Comparison of ENCODE assay signal across 25 mouse cellular contexts in genomic region chr19:28004190-28004589, GRCm38 (mm10). TPM values are rescaled to one million over a fixed set of nuclear protein-coding genes. Genes with fewer than 3 reads are reported as not detected.
DNase-seq lines count a peak whose midpoint lies in the region; ATAC-seq and TF ChIP-seq lines count a peak whose summit lies in the region.
"Had no signal": no experiment of that assay in that cellular context is flagged by ENCODE, and none has a peak within 500 bp of the region (broad histone marks: within the 10 kb centered on the region; RNA-seq: fewer than 3 reads in every experiment).

No protein-coding gene starts in this region.

- no peak for DNase-seq in heart, embryonic 10.5 days (ENCODE audit: low spot score)
- no peak for DNase-seq in heart, postnatal 4 days
- DNase-seq in heart, adult 9 months (ENCODE audit: low spot score in 2 of 2): no peak
- DNase-seq in limb, embryonic 10.5 days (ENCODE audit: low spot score): no peak
- DNase-seq: adrenal gland, adult 2 months; adrenal gland, postnatal 36 days; kidney, adult 18-20 months; kidney, postnatal 25 days; liver; lung, adult 2 months; midbrain, embryonic 14.5 days; retina, postnatal 1 day; thymus, postnatal 14 days had no signal

- H3ac ChIP-seq in myocyte (ENCODE audit: control insufficient read depth, insufficient read length): no peak overlapping the region

- H3K4me1 ChIP-seq in heart, embryonic 10.5 days: peaks cover 10% of the 10 kb centered on the region
- peaks cover 6% of the 10 kb centered on the region for H3K4me1 ChIP-seq in heart, embryonic 15.5 days (replicated peaks)
- H3K4me1 ChIP-seq in limb, embryonic 12.5 days (replicated peaks): peaks cover 9% of the 10 kb centered on the region
- peaks cover 10% of the 10 kb centered on the region for H3K4me1 ChIP-seq in limb, embryonic 10.5 days
- H3K4me1 ChIP-seq: kidney, embryonic 15.5 days; neural tube, embryonic 15.5 days; stomach, embryonic 15.5 days had no signal

- H3K27me3 ChIP-seq in heart, embryonic 10.5 days (ENCODE audit: insufficient read depth, poor library complexity, severe bottlenecking): no peaks in the 10 kb centered on the region
- H3K27me3 ChIP-seq in heart, embryonic 15.5 days: no peaks in the 10 kb centered on the region
- no peaks in the 10 kb centered on the region for H3K27me3 ChIP-seq in limb, embryonic 12.5 days
- no peaks in the 10 kb centered on the region for H3K27me3 ChIP-seq in limb, embryonic 10.5 days (ENCODE audit: low read depth, poor library complexity, severe bottlenecking)
- no peaks in the 10 kb centered on the region for H3K27me3 ChIP-seq in myocyte (ENCODE audit: control insufficient read depth, insufficient read depth, insufficient read length)
- H3K27me3 ChIP-seq: CH12.LX; embryonic facial prominence, embryonic 13.5 days; hindbrain, embryonic 15.5 days; kidney, embryonic 15.5 days; neural tube, embryonic 15.5 days; stomach, embryonic 15.5 days had no signal

- H3K9ac ChIP-seq in heart, embryonic 15.5 days: no peak overlapping the region
- H3K9ac ChIP-seq in limb, embryonic 12.5 days (replicated peaks): no peak overlapping the region
- H3K9ac ChIP-seq: embryonic facial prominence, embryonic 13.5 days; hindbrain, embryonic 15.5 days; kidney, embryonic 15.5 days; liver, embryonic 14.5 days; neural tube, embryonic 15.5 days; stomach, embryonic 15.5 days had no signal

- no peak for ATAC-seq in heart, embryonic 15.5 days (replicated peaks; ENCODE audit: insufficient number of reproducible peaks, insufficient read depth, low FRiP score, low read depth)
- peak; percentile 56; the same call in 1 of the 2 replicates for ATAC-seq in limb, embryonic 12.5 days (ENCODE audit: insufficient number of reproducible peaks, insufficient read depth, low FRiP score, low TSS enrichment, low read depth)
- ATAC-seq: activated CD4-positive, CD25-positive, alpha-beta regulatory T cell, adult 4 months had no signal

- no peaks in the 10 kb centered on the region for H3K36me3 ChIP-seq in heart, embryonic 10.5 days
- no peaks in the 10 kb centered on the region for H3K36me3 ChIP-seq in heart, embryonic 15.5 days
- H3K36me3 ChIP-seq in limb, embryonic 12.5 days: no peaks in the 10 kb centered on the region
- no peaks in the 10 kb centered on the region for H3K36me3 ChIP-seq in limb, embryonic 10.5 days
- no peaks in the 10 kb centered on the region for H3K36me3 ChIP-seq in myocyte (ENCODE audit: control insufficient read depth, insufficient read depth)
- H3K36me3 ChIP-seq: embryonic facial prominence, embryonic 13.5 days; hindbrain, embryonic 15.5 days; kidney, embryonic 15.5 days; neural tube, embryonic 15.5 days; stomach, embryonic 15.5 days had no signal

- H3K27ac ChIP-seq in heart, embryonic 10.5 days: peak overlapping the region; percentile 82
- H3K27ac ChIP-seq in heart, embryonic 15.5 days: peak overlapping the region; percentile 74
- H3K27ac ChIP-seq in limb, embryonic 12.5 days: peak overlapping the region; percentile 46; the same call in 1 of the 2 replicates
- no peak overlapping the region for H3K27ac ChIP-seq in limb, embryonic 10.5 days
- H3K27ac ChIP-seq: embryonic facial prominence, embryonic 13.5 days; hindbrain, embryonic 15.5 days; kidney, embryonic 15.5 days; liver, embryonic 14.5 days; neural tube, embryonic 15.5 days; stomach, embryonic 15.5 days had no signal

- H3K9me3 ChIP-seq in heart, embryonic 10.5 days: no peaks in the 10 kb centered on the region
- H3K9me3 ChIP-seq in heart, embryonic 15.5 days (replicated peaks): no peaks in the 10 kb centered on the region
- H3K9me3 ChIP-seq in limb, embryonic 12.5 days: no peaks in the 10 kb centered on the region
- H3K9me3 ChIP-seq in limb, embryonic 10.5 days (replicated peaks): no peaks in the 10 kb centered on the region
- H3K9me3 ChIP-seq: embryonic facial prominence, embryonic 13.5 days; hindbrain, embryonic 15.5 days; kidney, embryonic 15.5 days; neural tube, embryonic 15.5 days; stomach, embryonic 15.5 days had no signal

- H3K79me2 ChIP-seq in myocyte (ENCODE audit: control insufficient read depth, insufficient read depth): peaks cover 68% of the 10 kb centered on the region

- H3K4me3 ChIP-seq in heart, embryonic 10.5 days: no peak overlapping the region
- no peak overlapping the region for H3K4me3 ChIP-seq in heart, embryonic 15.5 days
- no peak overlapping the region for H3K4me3 ChIP-seq in limb, embryonic 12.5 days (replicated peaks)
- no peak overlapping the region for H3K4me3 ChIP-seq in limb, embryonic 10.5 days
- no peak overlapping the region for H3K4me3 ChIP-seq in myocyte
- H3K4me3 ChIP-seq: embryonic facial prominence, embryonic 13.5 days; erythroblast, embryonic 14.5 days; hindbrain, embryonic 15.5 days; kidney, embryonic 15.5 days; neural tube, embryonic 15.5 days; stomach, embryonic 15.5 days had no signal

- H3K4me2 ChIP-seq in heart, embryonic 15.5 days: no peak overlapping the region
- 0 out of 2 replicates have a peak overlapping the region, but pooled peaks have one; percentile 1 for H3K4me2 ChIP-seq in limb, embryonic 12.5 days
- H3K4me2 ChIP-seq in myocyte (ENCODE audit: low read depth): peak overlapping the region; percentile 46
- H3K4me2 ChIP-seq: embryonic facial prominence, embryonic 13.5 days; hindbrain, embryonic 15.5 days; kidney, embryonic 15.5 days; neural tube, embryonic 15.5 days; stomach, embryonic 15.5 days had no signal

- 22% methylated on average over 1 of the region's 1 CpGs for WGBS in heart, embryonic 10.5 days
- WGBS in heart, embryonic 15.5 days: 27% methylated on average over 1 of the region's 1 CpGs
- WGBS in limb, embryonic 12.5 days: 3% methylated on average over 1 of the region's 1 CpGs
- WGBS in limb, embryonic 10.5 days: 53% methylated on average over 1 of the region's 1 CpGs

- no peak for TF ChIP-seq POLR2A in myocyte (IDR thresholded peaks at IDR 0.05; ENCODE audit: insufficient read length, low read depth)

TF ChIP-seq in myocyte, 11 proteins besides CTCF, POLR2A, EP300 and RAD21:
- TF ChIP-seq SRF (IDR thresholded peaks at IDR 0.05; ENCODE audit: control insufficient read depth, insufficient read length, low read depth): no peak
- TF ChIP-seq POLR2AphosphoS2 (IDR thresholded peaks at IDR 0.05; ENCODE audit: insufficient read length, low read depth): no peak
- TF ChIP-seq MAX (IDR thresholded peaks at IDR 0.05; ENCODE audit: low read depth): no peak
- TF ChIP-seq MYOG (IDR thresholded peaks at IDR 0.05; ENCODE audit: control insufficient read depth in 1 of 3, insufficient read depth in 1 of 3, insufficient read length in 2 of 3, low read depth in 2 of 3): no peak
- TF ChIP-seq TCF3 (IDR thresholded peaks at IDR 0.05; ENCODE audit: insufficient read length, low read depth): no peak
- TF ChIP-seq USF1 (IDR thresholded peaks at IDR 0.05; ENCODE audit: low read depth): no peak
- no peak for TF ChIP-seq TCF12 (IDR thresholded peaks at IDR 0.05; ENCODE audit: insufficient read depth, poor library complexity, severe bottlenecking)
- no peak for TF ChIP-seq E2F4 (IDR thresholded peaks at IDR 0.05; ENCODE audit: insufficient read depth)
- TF ChIP-seq MYOD1 (IDR thresholded peaks at IDR 0.05; ENCODE audit: control insufficient read depth in 1 of 3, insufficient read length in 2 of 3, low read depth in 2 of 3): no peak
- TF ChIP-seq CEBPB (IDR thresholded peaks at IDR 0.05; ENCODE audit: insufficient read depth, poor library complexity, severe bottlenecking): no peak
- TF ChIP-seq REST (IDR thresholded peaks at IDR 0.05; ENCODE audit: insufficient read depth, insufficient read length): no peak

RNA-seq across cellular contexts. Expression of gene Rfx3, which starts 6.8 kb away (rescaled TPM):
- polyA plus RNA-seq in heart, embryonic 10.5 days (2016; fragmentation: Nextera tagmentation; extraction: Ambion mirVana): 8.3 and 11.7 TPM in 2 replicates
- total RNA-seq in heart, postnatal 4 days (2021): 1 to 10 TPM; 4.4 to 7.1 TPM
- polyA plus RNA-seq in heart, embryonic 15.5 days (2015; fragmentation: Nextera tagmentation; extraction: Ambion mirVana): 4.8 and 6.2 TPM in 2 replicates
- polyA plus RNA-seq in limb, embryonic 12.5 days (2016; fragmentation: Nextera tagmentation; extraction: Ambion mirVana): 13.8 and 14.6 TPM in 2 replicates
- 17.7 and 19.0 TPM in 2 replicates for polyA plus RNA-seq in limb, embryonic 10.5 days (2016; fragmentation: Nextera tagmentation; extraction: Ambion mirVana)
- polyA plus RNA-seq in myocyte (2012; fragmentation: generic; extraction: Trizol): 0.94 TPM
